ENCODE assay signal across 8 mouse cellular contexts in genomic region chr11:108920636-108921505, GRCm38 (mm10). TPM values are rescaled to one million over a fixed set of nuclear protein-coding genes. Genes with fewer than 3 reads are reported as not detected.
DNase-seq lines count a peak whose midpoint lies in the region; ATAC-seq and TF ChIP-seq lines count a peak whose summit lies in the region.

No protein-coding gene starts in this region.

- H3K27me3 ChIP-seq in heart, embryonic 12.5 days (replicated peaks) = peaks cover 12% of the 10 kb centered on the region; the same call in 1 of the 2 replicates
- no peaks in the 10 kb centered on the region for H3K27me3 ChIP-seq in kidney, embryonic 15.5 days
- no peaks in the 10 kb centered on the region for H3K27me3 ChIP-seq in midbrain, embryonic 16.5 days (ENCODE audit: control insufficient read depth, insufficient read depth, low read depth, low read length)

- peak overlapping the region; percentile 64 for H3K4me3 ChIP-seq in embryonic fibroblast, embryonic 13.5 days (ENCODE audit: insufficient read depth, low read length)
- peak overlapping the region; percentile 87 for H3K4me3 ChIP-seq in heart, embryonic 12.5 days
- H3K4me3 ChIP-seq in kidney, embryonic 15.5 days (replicated peaks) = peak overlapping the region; percentile 92
- peak overlapping the region; percentile 93 for H3K4me3 ChIP-seq in midbrain, embryonic 16.5 days (ENCODE audit: low read depth, low read length)

- no peak for TF ChIP-seq CTCF in brain, embryonic 14.5 days (IDR thresholded peaks at IDR 0.05; ENCODE audit: borderline replicate concordance, extremely low read depth, insufficient read depth, insufficient read length)
- TF ChIP-seq CTCF in embryonic fibroblast, embryonic 13.5 days (IDR thresholded peaks at IDR 0.05; ENCODE audit: borderline replicate concordance, insufficient read depth, low read length) = no peak

- H3K27ac ChIP-seq in embryonic fibroblast, embryonic 13.5 days (ENCODE audit: insufficient read depth, low read length) = peak overlapping the region; percentile 69; the same call in 1 of the 2 replicates
- peak overlapping the region; percentile 99 for H3K27ac ChIP-seq in heart, embryonic 12.5 days (ENCODE audit: poor library complexity, severe bottlenecking)
- H3K27ac ChIP-seq in kidney, embryonic 15.5 days = peak overlapping the region; percentile 100
- H3K27ac ChIP-seq in midbrain, embryonic 16.5 days (ENCODE audit: low read length) = peak overlapping the region; percentile 99

- H3K36me3 ChIP-seq in heart, embryonic 12.5 days = no peaks in the 10 kb centered on the region
- H3K36me3 ChIP-seq in kidney, embryonic 15.5 days = no peaks in the 10 kb centered on the region; the same call in 1 of the 2 replicates
- no peaks in the 10 kb centered on the region for H3K36me3 ChIP-seq in midbrain, embryonic 16.5 days (ENCODE audit: control insufficient read depth, insufficient read depth, low read length)

- WGBS in heart, embryonic 12.5 days = under 1% methylated on average over 97 of the region's 104 CpGs
- under 1% methylated on average over 91 of the region's 104 CpGs for WGBS in kidney, embryonic 15.5 days
- WGBS in midbrain, embryonic 16.5 days = under 1% methylated on average over 75 of the region's 104 CpGs

- H3K4me1 ChIP-seq in embryonic fibroblast, embryonic 13.5 days (ENCODE audit: control insufficient read depth, insufficient read depth, low read length) = no peaks in the 10 kb centered on the region
- peaks cover 33% of the 10 kb centered on the region for H3K4me1 ChIP-seq in heart, embryonic 12.5 days (replicated peaks)
- peaks cover 65% of the 10 kb centered on the region for H3K4me1 ChIP-seq in kidney, embryonic 15.5 days
- H3K4me1 ChIP-seq in midbrain, embryonic 16.5 days (ENCODE audit: control insufficient read depth, insufficient read depth, low read length) = peaks cover 52% of the 10 kb centered on the region

- peak; percentile 88 for ATAC-seq in heart, embryonic 12.5 days (ENCODE audit: insufficient number of reproducible peaks, low FRiP score)
- peak; percentile 86 for ATAC-seq in kidney, embryonic 15.5 days (replicated peaks; ENCODE audit: low FRiP score)
- ATAC-seq in midbrain, embryonic 16.5 days = peak; percentile 79

- no peak for TF ChIP-seq POLR2A in brain, embryonic 14.5 days (IDR thresholded peaks at IDR 0.05; ENCODE audit: borderline replicate concordance, extremely low read depth, insufficient read depth, insufficient read length, poor library complexity, severe bottlenecking)
- no peak for TF ChIP-seq POLR2A in embryonic fibroblast, embryonic 13.5 days (IDR thresholded peaks at IDR 0.05; ENCODE audit: low read depth, low read length)

- DNase-seq in CD4-positive helper T cell, adult 2 months (ENCODE audit: low read depth, low spot score) = peak; percentile 92
- DNase-seq in brain, embryonic 14.5 days (ENCODE audit: low read depth) = peak; percentile 96
- DNase-seq in liver = peak; percentile 74
- peak; percentile 22 to 57 for DNase-seq in spleen, postnatal 10 days (ENCODE audit: low spot score in 2 of 2)

- H3K9ac ChIP-seq in heart, embryonic 12.5 days = peak overlapping the region; percentile 92
- peak overlapping the region; percentile 83 for H3K9ac ChIP-seq in kidney, embryonic 15.5 days
- peak overlapping the region; percentile 92 for H3K9ac ChIP-seq in midbrain, embryonic 16.5 days (ENCODE audit: low read depth, low read length)

- H3K9me3 ChIP-seq in heart, embryonic 12.5 days (replicated peaks) = peaks cover 6% of the 10 kb centered on the region; the same call in 1 of the 2 replicates
- H3K9me3 ChIP-seq in kidney, embryonic 15.5 days (replicated peaks) = no peaks in the 10 kb centered on the region
- H3K9me3 ChIP-seq in midbrain, embryonic 16.5 days (replicated peaks; ENCODE audit: control insufficient read depth, low read length, poor library complexity, severe bottlenecking) = no peaks in the 10 kb centered on the region; the same call in 1 of the 2 replicates

- H3K4me2 ChIP-seq in heart, embryonic 12.5 days = peak overlapping the region; percentile 97
- H3K4me2 ChIP-seq in kidney, embryonic 15.5 days = peak overlapping the region; percentile 91
- H3K4me2 ChIP-seq in midbrain, embryonic 16.5 days (ENCODE audit: low read length) = peak overlapping the region; percentile 88

RNA-seq across cellular contexts. Expression of gene Axin2, which starts 0.7 kb away (rescaled TPM):
- polyA plus RNA-seq in brain, embryonic 14.5 days (2012; rRNA removed) = 32.4 and 42.2 TPM in 2 replicates
- polyA plus RNA-seq in embryonic fibroblast, embryonic 13.5 days (2011; ENCODE audit: insufficient read length, low read depth, missing spikeins) = 3.1 and 7.7 TPM in 2 replicates
- 2.1 and 2.4 TPM in 2 replicates for polyA plus RNA-seq in heart, embryonic 12.5 days (2016; fragmentation: Nextera tagmentation; extraction: Ambion mirVana)
- polyA plus RNA-seq in kidney, embryonic 15.5 days (2015; fragmentation: Nextera tagmentation; extraction: Ambion mirVana) = 5.8 and 7.0 TPM in 2 replicates
- 9.3 and 11.3 TPM in 2 replicates for polyA plus RNA-seq in midbrain, embryonic 16.5 days (2015; fragmentation: Nextera tagmentation; extraction: Ambion mirVana)

Comparison
In these comparisons a context has a peak if more than half of its experiments do, and no peak if none do; other contexts are left out.
1. Peak in every context shown above with its lines: DNase-seq, ATAC-seq, H3K4me3 ChIP-seq and H3K27ac ChIP-seq.
2. DNase-seq: peak in every context shown above with its lines; median percentile 96 in brain, embryonic 14.5 days; 92 in CD4-positive helper T cell, adult 2 months; 74 in liver; 40 in spleen, postnatal 10 days.